Mouse (Mus musculus): ENCODE results near the gene Gm13695. TPM values are rescaled to one million over a fixed set of nuclear protein-coding genes. Genes with fewer than 3 reads are reported as not detected.
"Not testable (repeated sequence)": the region's sequence is repeated elsewhere in the genome, so short reads cannot be mapped to it uniquely, and the experiment has no call there.

Gene Gm13695
- not detected in 2 replicates for polyA plus RNA-seq (2012; rRNA removed)

DNA sequence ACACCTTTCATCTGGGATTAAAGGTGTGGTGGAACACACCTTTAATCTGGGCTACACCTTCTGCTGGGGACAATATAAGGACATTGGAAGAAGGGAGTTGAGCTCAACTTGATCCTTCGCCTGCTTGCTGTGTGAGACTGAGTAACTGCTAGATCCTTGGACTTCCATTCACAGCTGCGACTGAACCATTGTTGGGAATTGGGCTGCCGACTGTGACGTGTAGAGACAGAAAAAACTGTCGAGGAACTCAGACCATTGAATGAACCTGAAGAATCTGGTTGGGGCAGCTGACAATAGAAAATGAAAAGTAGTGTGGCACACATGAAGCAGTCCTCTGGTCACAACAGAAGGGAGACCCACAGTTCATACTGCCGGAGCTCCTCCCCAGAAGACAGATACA lies at the start of gene Gm13695:
Gene Gm13695, plus strand, starts transcription at position 301 of the 400 bp plus-strand sequence.
- no CpG with 5 or more reads among the region's 6 CpGs for WGBS
- H3K4me1 ChIP-seq (ENCODE audit: control insufficient read depth, insufficient read depth, insufficient read length, low read length); H3K27ac ChIP-seq (ENCODE audit: insufficient read depth, low read depth, low read length); H3K36me3 ChIP-seq (ENCODE audit: control insufficient read depth, insufficient read depth, low read length); H3K4me3 ChIP-seq (ENCODE audit: low read depth, low read length); H3K27me3 ChIP-seq (ENCODE audit: control insufficient read depth, insufficient read depth, low read length): not testable (repeated sequence)

DNA sequence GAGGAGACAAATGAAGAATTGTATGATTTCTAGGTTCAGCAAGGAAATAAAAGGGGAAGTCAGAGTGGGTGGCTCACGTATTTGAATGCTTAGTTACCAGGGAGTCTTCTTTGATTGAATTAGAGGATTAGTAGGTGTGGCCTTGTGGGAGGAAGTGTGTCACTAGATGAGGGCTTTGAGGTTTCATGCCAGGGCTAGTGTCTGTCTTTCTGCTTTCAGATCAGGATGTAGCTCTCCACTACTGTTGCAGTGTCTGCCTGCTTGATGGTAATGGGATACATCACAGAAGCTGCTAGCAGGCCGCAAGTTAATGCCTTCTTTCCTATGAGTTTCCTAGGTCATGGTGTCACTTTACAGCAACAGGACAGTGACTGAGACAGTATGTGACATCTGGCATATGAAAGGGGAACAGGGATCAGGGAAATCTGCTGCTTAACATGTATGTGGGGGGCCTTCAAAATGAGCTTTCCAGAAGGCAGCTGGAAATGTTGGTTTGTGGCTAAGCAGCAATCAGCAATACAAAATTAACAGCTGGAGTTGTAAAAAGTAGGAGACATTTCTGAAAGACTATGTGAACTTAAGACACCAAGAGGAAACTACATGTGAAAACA lies 37.5 kb upstream of the Gm13695 start:
- Histone ChIP-seq H3K27ac (ENCODE audit: insufficient read depth, low read depth, low read length) (no peak overlapping the region), H3K36me3 (ENCODE audit: control insufficient read depth, insufficient read depth, low read length) (no peaks in the 10 kb centered on the region), H3K4me1 (ENCODE audit: control insufficient read depth, insufficient read depth, insufficient read length, low read length) (no peaks in the 10 kb centered on the region), H3K27me3 (ENCODE audit: control insufficient read depth, insufficient read depth, low read length) (no peaks in the 10 kb centered on the region), H3K4me3 (ENCODE audit: low read depth, low read length) (no peak overlapping the region)
- 60% methylated on average over 2 of the region's 2 CpGs for WGBS
- TF ChIP-seq CTCF (IDR thresholded peaks at IDR 0.05; ENCODE audit: extremely low read depth, insufficient read length, insufficient replicate concordance, low read depth, low read length) = no peak

DNA sequence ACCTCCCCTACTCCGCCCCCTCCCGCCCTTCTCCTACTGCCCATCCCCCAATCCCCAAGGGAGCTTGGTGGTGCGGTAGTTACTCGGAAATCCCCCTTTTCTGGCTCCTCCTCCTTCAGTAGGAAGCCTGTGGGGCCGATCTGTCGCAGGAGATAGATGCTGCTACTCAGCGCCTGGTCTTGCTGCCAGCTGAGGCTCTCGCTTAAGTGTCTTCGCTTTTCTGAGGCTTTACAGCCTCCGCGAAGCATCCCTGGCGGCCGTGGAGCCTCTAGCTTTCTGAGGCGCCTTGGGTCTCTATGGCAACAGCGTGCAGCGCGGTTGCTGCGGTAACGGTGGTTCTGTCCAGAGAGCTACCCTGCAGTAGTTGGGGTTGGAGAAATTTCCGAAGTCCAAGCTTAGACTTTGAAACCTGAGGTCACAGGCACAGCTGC lies 26.2 kb upstream of the Gm13695 start, which contains the start of gene Zswim2:
Gene Zswim2, minus strand, starts transcription at position 298 of the 431 bp plus-strand sequence.
- no peaks in the 10 kb centered on the region for H3K36me3 ChIP-seq (ENCODE audit: control insufficient read depth, insufficient read depth, low read length)
- 6% methylated on average over 20 of the region's 20 CpGs for WGBS
- H3K4me3 ChIP-seq (ENCODE audit: low read depth, low read length) = peak within 1 kb of the TSS; percentile 6; the same call in 1 of the 2 replicates
- no peaks in the 10 kb centered on the region for H3K27me3 ChIP-seq (ENCODE audit: control insufficient read depth, insufficient read depth, low read length)
- H3K27ac ChIP-seq (ENCODE audit: insufficient read depth, low read depth, low read length) = no peak within 1 kb of the TSS
- no peaks in the 10 kb centered on the region for H3K4me1 ChIP-seq (ENCODE audit: control insufficient read depth, insufficient read depth, insufficient read length, low read length)
- no peak for TF ChIP-seq POLR2A (IDR thresholded peaks at IDR 0.05; ENCODE audit: low read depth, low read length)
- TF ChIP-seq CTCF (IDR thresholded peaks at IDR 0.05; ENCODE audit: extremely low read depth, insufficient read length, insufficient replicate concordance, low read depth, low read length) = no peak

DNA sequence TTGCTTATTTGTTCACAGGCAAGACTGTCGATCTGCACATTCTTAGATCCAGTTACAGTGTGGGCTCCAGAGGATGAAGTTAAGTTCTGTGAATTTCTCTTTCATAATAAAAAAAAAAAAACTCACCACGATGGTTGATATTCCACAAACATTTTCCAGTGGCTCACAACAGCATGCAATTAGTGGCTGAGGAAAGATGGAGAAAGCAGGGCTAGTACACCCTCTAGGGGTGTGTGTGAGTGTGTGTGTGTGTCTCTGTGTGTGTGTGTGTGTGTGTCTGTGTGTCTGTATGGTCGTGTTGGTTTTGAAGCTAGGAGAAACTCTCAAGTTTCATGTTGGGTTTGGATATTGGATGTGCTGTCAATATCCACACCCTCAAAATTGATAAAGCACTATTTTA lies 25.7 kb upstream of the Gm13695 start:
- Histone ChIP-seq H3K4me3 (ENCODE audit: low read depth, low read length) (no peak overlapping the region), H3K36me3 (ENCODE audit: control insufficient read depth, insufficient read depth, low read length) (no peaks in the 10 kb centered on the region), H3K27ac (ENCODE audit: insufficient read depth, low read depth, low read length) (no peak overlapping the region), H3K27me3 (ENCODE audit: control insufficient read depth, insufficient read depth, low read length) (no peaks in the 10 kb centered on the region), H3K4me1 (ENCODE audit: control insufficient read depth, insufficient read depth, insufficient read length, low read length) (no peaks in the 10 kb centered on the region)
- TF ChIP-seq CTCF (IDR thresholded peaks at IDR 0.05; ENCODE audit: extremely low read depth, insufficient read length, insufficient replicate concordance, low read depth, low read length) (no peak), POLR2A (IDR thresholded peaks at IDR 0.05; ENCODE audit: low read depth, low read length) (no peak)
- WGBS = 42% methylated on average over 3 of the region's 3 CpGs

DNA sequence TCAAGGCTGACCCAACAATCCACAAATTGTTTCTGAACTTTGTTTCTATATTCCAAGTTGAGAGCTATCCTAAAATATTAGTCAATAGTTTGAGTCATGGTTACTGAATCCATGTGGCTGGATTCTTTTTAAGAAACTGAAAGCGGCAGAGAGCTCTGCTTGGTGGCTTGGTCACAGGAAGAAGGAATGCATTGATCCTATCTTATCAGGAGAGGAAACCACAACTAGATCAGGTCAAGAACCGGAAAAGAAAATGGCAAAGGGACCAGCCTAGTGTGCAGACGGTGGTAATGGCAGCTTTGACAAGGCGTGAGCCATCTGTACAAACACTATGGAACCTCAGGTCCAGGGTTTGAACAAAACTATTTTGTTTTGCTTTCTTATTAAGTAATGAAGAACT lies 25.3 kb upstream of the Gm13695 start:
- Histone ChIP-seq H3K27me3 (ENCODE audit: control insufficient read depth, insufficient read depth, low read length) (no peaks in the 10 kb centered on the region), H3K27ac (ENCODE audit: insufficient read depth, low read depth, low read length) (no peak overlapping the region), H3K36me3 (ENCODE audit: control insufficient read depth, insufficient read depth, low read length) (no peaks in the 10 kb centered on the region), H3K4me1 (ENCODE audit: control insufficient read depth, insufficient read depth, insufficient read length, low read length) (no peaks in the 10 kb centered on the region), H3K4me3 (ENCODE audit: low read depth, low read length) (no peak overlapping the region)
- WGBS = 50% methylated on average over 4 of the region's 4 CpGs
- no peak for TF ChIP-seq POLR2A (IDR thresholded peaks at IDR 0.05; ENCODE audit: low read depth, low read length)
- TF ChIP-seq CTCF (IDR thresholded peaks at IDR 0.05; ENCODE audit: extremely low read depth, insufficient read length, insufficient replicate concordance, low read depth, low read length) = no peak

DNA sequence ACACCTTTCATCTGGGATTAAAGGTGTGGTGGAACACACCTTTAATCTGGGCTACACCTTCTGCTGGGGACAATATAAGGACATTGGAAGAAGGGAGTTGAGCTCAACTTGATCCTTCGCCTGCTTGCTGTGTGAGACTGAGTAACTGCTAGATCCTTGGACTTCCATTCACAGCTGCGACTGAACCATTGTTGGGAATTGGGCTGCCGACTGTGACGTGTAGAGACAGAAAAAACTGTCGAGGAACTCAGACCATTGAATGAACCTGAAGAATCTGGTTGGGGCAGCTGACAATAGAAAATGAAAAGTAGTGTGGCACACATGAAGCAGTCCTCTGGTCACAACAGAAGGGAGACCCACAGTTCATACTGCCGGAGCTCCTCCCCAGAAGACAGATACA lies 11.7 kb upstream of the Gm13695 start, which contains the start of gene Gm13698:
Gene Gm13698, plus strand, starts transcription at position 301 of the 400 bp plus-strand sequence.
- not testable (repeated sequence) for H3K27me3 ChIP-seq (ENCODE audit: control insufficient read depth, insufficient read depth, low read length); H3K4me1 ChIP-seq (ENCODE audit: control insufficient read depth, insufficient read depth, insufficient read length, low read length); H3K4me3 ChIP-seq (ENCODE audit: low read depth, low read length); H3K27ac ChIP-seq (ENCODE audit: insufficient read depth, low read depth, low read length); H3K36me3 ChIP-seq (ENCODE audit: control insufficient read depth, insufficient read depth, low read length)
- WGBS = no CpG with 5 or more reads among the region's 6 CpGs

DNA sequence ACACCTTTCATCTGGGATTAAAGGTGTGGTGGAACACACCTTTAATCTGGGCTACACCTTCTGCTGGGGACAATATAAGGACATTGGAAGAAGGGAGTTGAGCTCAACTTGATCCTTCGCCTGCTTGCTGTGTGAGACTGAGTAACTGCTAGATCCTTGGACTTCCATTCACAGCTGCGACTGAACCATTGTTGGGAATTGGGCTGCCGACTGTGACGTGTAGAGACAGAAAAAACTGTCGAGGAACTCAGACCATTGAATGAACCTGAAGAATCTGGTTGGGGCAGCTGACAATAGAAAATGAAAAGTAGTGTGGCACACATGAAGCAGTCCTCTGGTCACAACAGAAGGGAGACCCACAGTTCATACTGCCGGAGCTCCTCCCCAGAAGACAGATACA lies 5.9 kb upstream of the Gm13695 start, which contains the start of gene Gm13693:
Gene Gm13693, plus strand, starts transcription at position 301 of the 400 bp plus-strand sequence.
- not testable (repeated sequence) for H3K27ac ChIP-seq (ENCODE audit: insufficient read depth, low read depth, low read length); H3K4me1 ChIP-seq (ENCODE audit: control insufficient read depth, insufficient read depth, insufficient read length, low read length); H3K27me3 ChIP-seq (ENCODE audit: control insufficient read depth, insufficient read depth, low read length); H3K36me3 ChIP-seq (ENCODE audit: control insufficient read depth, insufficient read depth, low read length); H3K4me3 ChIP-seq (ENCODE audit: low read depth, low read length)
- no CpG with 5 or more reads among the region's 6 CpGs for WGBS

DNA sequence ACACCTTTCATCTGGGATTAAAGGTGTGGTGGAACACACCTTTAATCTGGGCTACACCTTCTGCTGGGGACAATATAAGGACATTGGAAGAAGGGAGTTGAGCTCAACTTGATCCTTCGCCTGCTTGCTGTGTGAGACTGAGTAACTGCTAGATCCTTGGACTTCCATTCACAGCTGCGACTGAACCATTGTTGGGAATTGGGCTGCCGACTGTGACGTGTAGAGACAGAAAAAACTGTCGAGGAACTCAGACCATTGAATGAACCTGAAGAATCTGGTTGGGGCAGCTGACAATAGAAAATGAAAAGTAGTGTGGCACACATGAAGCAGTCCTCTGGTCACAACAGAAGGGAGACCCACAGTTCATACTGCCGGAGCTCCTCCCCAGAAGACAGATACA lies 5.7 kb downstream of the Gm13695 start, which contains the start of gene Gm13696:
Gene Gm13696, plus strand, starts transcription at position 301 of the 400 bp plus-strand sequence.
- H3K36me3 ChIP-seq (ENCODE audit: control insufficient read depth, insufficient read depth, low read length); H3K27ac ChIP-seq (ENCODE audit: insufficient read depth, low read depth, low read length); H3K27me3 ChIP-seq (ENCODE audit: control insufficient read depth, insufficient read depth, low read length); H3K4me1 ChIP-seq (ENCODE audit: control insufficient read depth, insufficient read depth, insufficient read length, low read length); H3K4me3 ChIP-seq (ENCODE audit: low read depth, low read length): not testable (repeated sequence)
- WGBS = no CpG with 5 or more reads among the region's 6 CpGs

DNA sequence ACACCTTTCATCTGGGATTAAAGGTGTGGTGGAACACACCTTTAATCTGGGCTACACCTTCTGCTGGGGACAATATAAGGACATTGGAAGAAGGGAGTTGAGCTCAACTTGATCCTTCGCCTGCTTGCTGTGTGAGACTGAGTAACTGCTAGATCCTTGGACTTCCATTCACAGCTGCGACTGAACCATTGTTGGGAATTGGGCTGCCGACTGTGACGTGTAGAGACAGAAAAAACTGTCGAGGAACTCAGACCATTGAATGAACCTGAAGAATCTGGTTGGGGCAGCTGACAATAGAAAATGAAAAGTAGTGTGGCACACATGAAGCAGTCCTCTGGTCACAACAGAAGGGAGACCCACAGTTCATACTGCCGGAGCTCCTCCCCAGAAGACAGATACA lies 11.5 kb downstream of the Gm13695 start, which contains the start of gene Gm13694:
Gene Gm13694, plus strand, starts transcription at position 301 of the 400 bp plus-strand sequence.
- H3K4me3 ChIP-seq (ENCODE audit: low read depth, low read length); H3K27me3 ChIP-seq (ENCODE audit: control insufficient read depth, insufficient read depth, low read length); H3K4me1 ChIP-seq (ENCODE audit: control insufficient read depth, insufficient read depth, insufficient read length, low read length); H3K27ac ChIP-seq (ENCODE audit: insufficient read depth, low read depth, low read length); H3K36me3 ChIP-seq (ENCODE audit: control insufficient read depth, insufficient read depth, low read length): not testable (repeated sequence)
- WGBS = no CpG with 5 or more reads among the region's 6 CpGs

DNA sequence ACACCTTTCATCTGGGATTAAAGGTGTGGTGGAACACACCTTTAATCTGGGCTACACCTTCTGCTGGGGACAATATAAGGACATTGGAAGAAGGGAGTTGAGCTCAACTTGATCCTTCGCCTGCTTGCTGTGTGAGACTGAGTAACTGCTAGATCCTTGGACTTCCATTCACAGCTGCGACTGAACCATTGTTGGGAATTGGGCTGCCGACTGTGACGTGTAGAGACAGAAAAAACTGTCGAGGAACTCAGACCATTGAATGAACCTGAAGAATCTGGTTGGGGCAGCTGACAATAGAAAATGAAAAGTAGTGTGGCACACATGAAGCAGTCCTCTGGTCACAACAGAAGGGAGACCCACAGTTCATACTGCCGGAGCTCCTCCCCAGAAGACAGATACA lies 17.3 kb downstream of the Gm13695 start, which contains the start of gene Gm13697:
Gene Gm13697, plus strand, starts transcription at position 301 of the 400 bp plus-strand sequence.
- not testable (repeated sequence) for H3K27me3 ChIP-seq (ENCODE audit: control insufficient read depth, insufficient read depth, low read length); H3K4me1 ChIP-seq (ENCODE audit: control insufficient read depth, insufficient read depth, insufficient read length, low read length); H3K4me3 ChIP-seq (ENCODE audit: low read depth, low read length); H3K27ac ChIP-seq (ENCODE audit: insufficient read depth, low read depth, low read length); H3K36me3 ChIP-seq (ENCODE audit: control insufficient read depth, insufficient read depth, low read length)
- WGBS = no CpG with 5 or more reads among the region's 6 CpGs

DNA sequence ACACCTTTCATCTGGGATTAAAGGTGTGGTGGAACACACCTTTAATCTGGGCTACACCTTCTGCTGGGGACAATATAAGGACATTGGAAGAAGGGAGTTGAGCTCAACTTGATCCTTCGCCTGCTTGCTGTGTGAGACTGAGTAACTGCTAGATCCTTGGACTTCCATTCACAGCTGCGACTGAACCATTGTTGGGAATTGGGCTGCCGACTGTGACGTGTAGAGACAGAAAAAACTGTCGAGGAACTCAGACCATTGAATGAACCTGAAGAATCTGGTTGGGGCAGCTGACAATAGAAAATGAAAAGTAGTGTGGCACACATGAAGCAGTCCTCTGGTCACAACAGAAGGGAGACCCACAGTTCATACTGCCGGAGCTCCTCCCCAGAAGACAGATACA lies 23.1 kb downstream of the Gm13695 start, which contains the start of gene Gm13691:
Gene Gm13691, plus strand, starts transcription at position 301 of the 400 bp plus-strand sequence.
- H3K4me1 ChIP-seq (ENCODE audit: control insufficient read depth, insufficient read depth, insufficient read length, low read length); H3K27me3 ChIP-seq (ENCODE audit: control insufficient read depth, insufficient read depth, low read length); H3K27ac ChIP-seq (ENCODE audit: insufficient read depth, low read depth, low read length); H3K36me3 ChIP-seq (ENCODE audit: control insufficient read depth, insufficient read depth, low read length); H3K4me3 ChIP-seq (ENCODE audit: low read depth, low read length): not testable (repeated sequence)
- no CpG with 5 or more reads among the region's 6 CpGs for WGBS
